Mouse (Mus musculus): ENCODE measurements around the gene Mitf. TPM values are rescaled to one million over a fixed set of nuclear protein-coding genes. Genes with fewer than 3 reads are reported as not detected.

The Mitf gene
- polyA plus RNA-seq, 1 experiment from 2014 or later = 0.89 TPM

DNA sequence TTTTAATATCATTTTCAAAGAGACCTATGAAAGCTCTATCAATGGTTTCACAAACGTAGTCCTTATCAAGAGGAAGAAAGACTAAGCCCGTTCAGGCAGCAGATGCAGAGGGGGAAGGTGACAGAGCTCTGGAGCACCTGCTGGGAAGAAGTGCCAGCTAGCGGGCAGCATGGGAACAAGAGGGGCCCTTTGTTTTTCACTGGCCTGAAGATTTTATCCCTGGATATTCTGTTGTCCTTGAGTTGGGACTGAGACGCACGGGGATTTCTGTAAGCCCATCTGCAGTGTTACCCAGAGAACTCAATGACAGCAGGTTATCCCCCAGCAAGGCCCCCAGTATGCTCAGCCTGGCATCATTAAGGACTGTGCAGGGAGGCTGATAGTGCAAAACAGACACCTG is 258.1 kb downstream of the Mitf start:
- Histone ChIP-seq H3K27me3 (ENCODE audit: insufficient read depth, low read length) (no peaks in the 10 kb centered on the region), H3K36me3 (replicated peaks; ENCODE audit: insufficient read depth, low read length) (no peaks in the 10 kb centered on the region), H3K27ac (ENCODE audit: low read depth) (no peak overlapping the region), H3K9ac (replicated peaks) (no peak overlapping the region), H3K4me3 (ENCODE audit: low read depth, low read length) (no peak overlapping the region), H3K4me1 (ENCODE audit: insufficient read depth) (no peaks in the 10 kb centered on the region), H3K9me3 (ENCODE audit: low read length) (no peaks in the 10 kb centered on the region), H3K4me2 (ENCODE audit: low read depth, low read length) (no peak overlapping the region)
- TF ChIP-seq EP300 (IDR thresholded peaks at IDR 0.05; ENCODE audit: low read depth) (no peak), CTCF (IDR thresholded peaks at IDR 0.05; ENCODE audit: low read depth) (no peak)
- DNase-seq (no peak), ATAC-seq (no peak)
- WGBS (ENCODE audit: insufficient replicate concordance) = 42% methylated on average over 5 of the region's 5 CpGs

DNA sequence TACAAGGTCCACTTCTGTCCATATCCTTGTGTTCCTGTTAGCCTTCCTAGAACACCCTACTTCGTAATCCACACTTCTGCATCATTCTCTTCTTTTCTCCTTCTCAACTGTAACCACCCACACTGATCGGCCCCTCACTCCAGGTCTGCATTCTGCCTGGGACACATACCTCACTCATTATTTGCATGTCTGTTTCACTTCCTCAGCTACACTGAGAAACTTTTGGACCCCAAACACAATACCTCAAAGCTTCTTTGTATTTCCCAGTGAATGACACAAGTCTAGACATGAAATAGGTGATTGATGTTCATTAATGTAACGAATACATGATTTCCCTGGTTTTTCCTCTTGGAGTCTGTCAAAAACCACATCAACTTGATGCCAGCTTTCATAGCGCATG is 259.6 kb downstream of the Mitf start:
- no peak overlapping the region for H3K9ac ChIP-seq (replicated peaks)
- H3K4me1 ChIP-seq (ENCODE audit: insufficient read depth) = no peaks in the 10 kb centered on the region
- no peaks in the 10 kb centered on the region for H3K36me3 ChIP-seq (replicated peaks; ENCODE audit: insufficient read depth, low read length)
- ATAC-seq (no peak), DNase-seq (no peak)
- no peaks in the 10 kb centered on the region for H3K27me3 ChIP-seq (ENCODE audit: insufficient read depth, low read length)
- 66% methylated on average over 4 of the region's 4 CpGs for WGBS (ENCODE audit: insufficient replicate concordance)
- no peaks in the 10 kb centered on the region for H3K9me3 ChIP-seq (ENCODE audit: low read length)
- no peak overlapping the region for H3K4me2 ChIP-seq (ENCODE audit: low read depth, low read length)
- H3K4me3 ChIP-seq (ENCODE audit: low read depth, low read length) = no peak overlapping the region
- H3K27ac ChIP-seq (ENCODE audit: low read depth) = no peak overlapping the region
- TF ChIP-seq EP300 (IDR thresholded peaks at IDR 0.05; ENCODE audit: low read depth) (no peak), CTCF (IDR thresholded peaks at IDR 0.05; ENCODE audit: low read depth) (no peak)

Other genes starting within 250 kb of the Mitf start
- 8.0 and 8.3 TPM in 2 replicates for gene Frmd4b, start 189.5 kb upstream of the Mitf start, polyA plus RNA-seq (2015; fragmentation: Nextera tagmentation; extraction: Ambion mirVana)